Mouse (Mus musculus): ENCODE measurements around the gene Unc79. TPM values are rescaled to one million over a fixed set of nuclear protein-coding genes. Genes with fewer than 3 reads are reported as not detected.

The Unc79 gene
- polyA plus RNA-seq, 1 experiment: 0.13 TPM

- H3K27ac ChIP-seq (ENCODE audit: insufficient read depth, low read depth, low read length): no peak overlapping the region
- WGBS: 52% methylated on average over 9 of the region's 9 CpGs
- no peak overlapping the region for H3K4me3 ChIP-seq (ENCODE audit: insufficient read depth, low read depth, low read length)
- no peaks in the 10 kb centered on the region for H3K36me3 ChIP-seq (ENCODE audit: control insufficient read depth, insufficient read depth, low read length)
- DNase-seq: peak; percentile 70
- H3K27me3 ChIP-seq (replicated peaks; ENCODE audit: control insufficient read depth, insufficient read depth, low read length): no peaks in the 10 kb centered on the region
- TF ChIP-seq POLR2A (IDR thresholded peaks at IDR 0.05; ENCODE audit: low read depth, low read length) (no peak), CTCF (conservative IDR thresholded peaks at IDR 0.05; ENCODE audit: insufficient read depth, insufficient read length, low read depth, low read length) (peak; percentile 38; the same call in 1 of the 2 replicates)
- H3K4me1 ChIP-seq (ENCODE audit: control insufficient read depth, insufficient read depth, low read length): no peaks in the 10 kb centered on the region; the same call in 1 of the 2 replicates
Measured at GRCm38 (mm10) chr12:103142550-103143010, 193.9 kb downstream of the Unc79 start.

- H3K4me1 ChIP-seq (ENCODE audit: control insufficient read depth, insufficient read depth, low read length): no peaks in the 10 kb centered on the region; the same call in 1 of the 2 replicates
- H3K4me3 ChIP-seq (ENCODE audit: insufficient read depth, low read depth, low read length): no peak overlapping the region
- H3K36me3 ChIP-seq (ENCODE audit: control insufficient read depth, insufficient read depth, low read length): no peaks in the 10 kb centered on the region
- WGBS: 31% methylated on average over 9 of the region's 9 CpGs
- DNase-seq: peak; percentile 51
- no peak overlapping the region for H3K27ac ChIP-seq (ENCODE audit: insufficient read depth, low read depth, low read length)
- peak; percentile 79 for TF ChIP-seq CTCF (conservative IDR thresholded peaks at IDR 0.05; ENCODE audit: insufficient read depth, insufficient read length, low read depth, low read length)
- no peak for TF ChIP-seq POLR2A (IDR thresholded peaks at IDR 0.05; ENCODE audit: low read depth, low read length)
- H3K27me3 ChIP-seq (replicated peaks; ENCODE audit: control insufficient read depth, insufficient read depth, low read length): no peaks in the 10 kb centered on the region
Measured at GRCm38 (mm10) chr12:103143798-103144565, 195.3 kb downstream of the Unc79 start.

- TF ChIP-seq POLR2A (IDR thresholded peaks at IDR 0.05; ENCODE audit: low read depth, low read length) (no peak), CTCF (conservative IDR thresholded peaks at IDR 0.05; ENCODE audit: insufficient read depth, insufficient read length, low read depth, low read length) (no peak)
- Histone ChIP-seq H3K27me3 (replicated peaks; ENCODE audit: control insufficient read depth, insufficient read depth, low read length) (no peaks in the 10 kb centered on the region), H3K4me1 (ENCODE audit: control insufficient read depth, insufficient read depth, low read length) (no peaks in the 10 kb centered on the region)
Measured at GRCm38 (mm10) chr12:103150247-103150646, 201.6 kb downstream of the Unc79 start.

DNA sequence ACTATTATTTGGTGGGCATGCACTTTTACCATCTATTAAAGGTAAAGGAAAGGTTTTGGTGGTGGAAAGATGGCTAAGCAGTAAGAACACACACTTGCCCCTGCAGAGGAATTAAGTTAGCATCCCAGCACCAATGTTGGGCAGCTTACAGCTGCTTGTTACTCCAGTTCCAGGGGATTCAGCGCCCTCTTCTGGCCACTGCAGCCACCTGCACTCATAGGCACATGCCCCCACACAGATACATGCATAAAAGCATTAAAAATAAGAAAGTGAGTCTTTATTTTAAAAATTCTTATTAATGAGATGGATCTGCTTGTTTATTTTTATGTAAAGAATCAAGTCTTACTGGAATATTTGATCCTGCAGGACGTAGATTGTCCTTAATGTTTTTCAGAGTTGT, 206.3 kb downstream of the Unc79 start:
- Histone ChIP-seq H3K36me3 (ENCODE audit: control insufficient read depth, insufficient read depth, low read length) (no peaks in the 10 kb centered on the region), H3K27me3 (replicated peaks; ENCODE audit: control insufficient read depth, insufficient read depth, low read length) (no peaks in the 10 kb centered on the region), H3K4me3 (ENCODE audit: insufficient read depth, low read depth, low read length) (no peak overlapping the region), H3K4me1 (ENCODE audit: control insufficient read depth, insufficient read depth, low read length) (no peaks in the 10 kb centered on the region), H3K27ac (ENCODE audit: insufficient read depth, low read depth, low read length) (no peak overlapping the region)
- no peak for DNase-seq
- TF ChIP-seq CTCF (conservative IDR thresholded peaks at IDR 0.05; ENCODE audit: insufficient read depth, insufficient read length, low read depth, low read length) (peak; percentile 26; the same call in 1 of the 2 replicates), POLR2A (IDR thresholded peaks at IDR 0.05; ENCODE audit: low read depth, low read length) (no peak)
- WGBS: 86% methylated on average over 2 of the region's 2 CpGs

More at GRCm38 (mm10) chr12:103150247-103150646, 201.6 kb downstream of the Unc79 start:
- 57% methylated on average over 2 of the region's 2 CpGs for WGBS
- Histone ChIP-seq H3K27ac (ENCODE audit: insufficient read depth, low read depth, low read length) (no peak overlapping the region), H3K4me3 (ENCODE audit: insufficient read depth, low read depth, low read length) (no peak overlapping the region), H3K36me3 (ENCODE audit: control insufficient read depth, insufficient read depth, low read length) (no peaks in the 10 kb centered on the region)
- DNase-seq: no peak

DNA sequence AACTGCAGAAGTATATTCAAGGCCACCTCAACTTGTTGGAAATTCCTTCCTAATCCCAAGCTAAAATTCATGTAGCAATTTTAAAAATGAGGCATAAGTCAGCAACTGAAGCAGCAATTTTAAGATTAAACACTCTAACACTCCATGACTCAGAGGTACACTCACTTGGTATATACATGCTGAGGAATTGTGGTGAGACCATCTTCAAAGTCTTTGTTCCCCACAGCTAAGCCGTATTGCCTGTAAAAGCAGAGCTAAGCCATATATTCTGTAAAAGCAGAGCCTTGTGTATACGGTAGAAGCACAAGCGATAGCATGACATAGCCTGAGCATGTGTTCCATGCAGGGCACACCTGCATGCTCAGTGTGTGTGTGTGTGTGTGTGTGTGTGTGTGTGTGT, 206.7 kb downstream of the Unc79 start:
- 79% methylated on average over 3 of the region's 3 CpGs for WGBS
- Histone ChIP-seq H3K4me1 (ENCODE audit: control insufficient read depth, insufficient read depth, low read length) (no peaks in the 10 kb centered on the region), H3K27ac (ENCODE audit: insufficient read depth, low read depth, low read length) (no peak overlapping the region), H3K36me3 (ENCODE audit: control insufficient read depth, insufficient read depth, low read length) (no peaks in the 10 kb centered on the region), H3K27me3 (replicated peaks; ENCODE audit: control insufficient read depth, insufficient read depth, low read length) (no peaks in the 10 kb centered on the region), H3K4me3 (ENCODE audit: insufficient read depth, low read depth, low read length) (no peak overlapping the region)
- TF ChIP-seq CTCF (conservative IDR thresholded peaks at IDR 0.05; ENCODE audit: insufficient read depth, insufficient read length, low read depth, low read length): no peak
- TF ChIP-seq POLR2A (IDR thresholded peaks at IDR 0.05; ENCODE audit: low read depth, low read length): no peak
- no peak for DNase-seq

DNA sequence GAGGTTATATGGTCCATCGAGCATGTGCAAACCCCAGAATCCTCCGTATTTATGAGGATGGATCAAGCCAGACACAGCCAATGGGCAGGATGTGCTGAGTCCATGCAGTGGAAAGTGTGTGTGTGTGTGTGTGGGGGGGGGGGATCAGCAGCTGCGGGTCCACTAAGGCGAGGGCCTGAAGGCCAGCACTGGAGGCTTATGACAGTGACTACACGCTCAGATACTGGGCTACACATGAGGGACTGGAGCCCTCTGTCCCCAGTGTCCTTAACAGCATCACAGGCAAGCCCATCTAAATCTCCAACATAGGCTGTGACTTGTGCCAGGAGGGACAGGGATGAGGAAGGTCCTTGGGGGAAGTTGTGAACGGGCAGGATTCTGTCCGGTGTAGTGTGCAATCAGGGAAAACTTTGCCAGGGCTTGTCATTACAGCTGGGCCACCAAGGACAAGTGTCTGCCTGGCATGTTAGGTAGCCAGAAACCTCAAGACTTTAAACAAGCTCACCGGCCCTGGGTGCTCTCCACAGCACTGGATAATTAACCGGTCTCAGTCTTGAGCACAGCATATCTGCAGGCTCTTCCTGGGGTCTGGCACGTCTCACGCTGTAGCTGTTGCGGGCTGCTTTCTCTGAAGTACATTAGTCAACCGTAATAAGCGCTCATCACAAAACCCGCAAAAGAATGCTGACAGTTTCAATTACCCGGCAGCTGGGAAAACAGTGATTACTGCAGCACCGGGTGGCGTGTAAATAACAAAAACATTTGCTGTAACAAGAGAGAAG, 208.7 kb downstream of the Unc79 start:
- Histone ChIP-seq H3K27ac (ENCODE audit: insufficient read depth, low read depth, low read length) (no peak overlapping the region), H3K27me3 (replicated peaks; ENCODE audit: control insufficient read depth, insufficient read depth, low read length) (no peaks in the 10 kb centered on the region), H3K4me1 (ENCODE audit: control insufficient read depth, insufficient read depth, low read length) (no peaks in the 10 kb centered on the region), H3K36me3 (ENCODE audit: control insufficient read depth, insufficient read depth, low read length) (no peaks in the 10 kb centered on the region), H3K4me3 (ENCODE audit: insufficient read depth, low read depth, low read length) (no peak overlapping the region)
- TF ChIP-seq CTCF (conservative IDR thresholded peaks at IDR 0.05; ENCODE audit: insufficient read depth, insufficient read length, low read depth, low read length): no peak
- TF ChIP-seq POLR2A (IDR thresholded peaks at IDR 0.05; ENCODE audit: low read depth, low read length): no peak
- DNase-seq: no peak
- 39% methylated on average over 18 of the region's 18 CpGs for WGBS

DNA sequence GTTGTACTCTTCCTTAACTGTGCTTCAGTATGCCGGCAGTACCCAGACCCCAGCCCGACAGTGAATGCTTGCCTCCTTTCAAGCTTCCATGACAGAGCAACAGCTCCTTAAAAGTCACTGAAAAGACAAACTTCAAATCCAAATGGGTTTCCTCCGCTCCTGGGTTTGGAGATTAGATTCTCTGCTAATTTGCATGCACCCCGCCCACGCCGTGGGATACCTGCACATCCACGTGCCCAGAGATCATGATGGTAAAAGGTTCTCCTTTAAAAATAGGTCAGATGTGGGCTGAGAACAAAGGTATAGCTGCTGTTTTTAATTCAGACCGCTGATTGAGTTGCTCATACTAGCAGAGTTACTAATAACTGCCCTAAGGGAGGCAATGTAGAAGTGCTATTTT, 210.4 kb downstream of the Unc79 start:
- Histone ChIP-seq H3K4me3 (ENCODE audit: insufficient read depth, low read depth, low read length) (no peak overlapping the region), H3K4me1 (ENCODE audit: control insufficient read depth, insufficient read depth, low read length) (no peaks in the 10 kb centered on the region), H3K36me3 (ENCODE audit: control insufficient read depth, insufficient read depth, low read length) (no peaks in the 10 kb centered on the region), H3K27me3 (replicated peaks; ENCODE audit: control insufficient read depth, insufficient read depth, low read length) (no peaks in the 10 kb centered on the region), H3K27ac (ENCODE audit: insufficient read depth, low read depth, low read length) (no peak overlapping the region)
- TF ChIP-seq CTCF (conservative IDR thresholded peaks at IDR 0.05; ENCODE audit: insufficient read depth, insufficient read length, low read depth, low read length) (no peak), POLR2A (IDR thresholded peaks at IDR 0.05; ENCODE audit: low read depth, low read length) (no peak)
- 64% methylated on average over 8 of the region's 8 CpGs for WGBS
- DNase-seq: no peak
